Mouse (Mus musculus) R1 (cell line): ENCODE results near the gene Prkcz.

ENCODE experiments used
- DNase-seq: peaks from one replicate; pipeline ENCODE4 v3.0.0-alpha.2; 2018; ENCODE audit warnings: low read depth, low spot score

Gene Prkcz

GRCm38 (mm10) chr4:155220213-155221100 is 140.7 kb downstream of the Prkcz start:
- DNase-seq = no peak

GRCm38 (mm10) chr4:155219271-155220212 is 141.6 kb downstream of the Prkcz start:
- no peak for DNase-seq

- peak; percentile 47 for DNase-seq
Measured at GRCm38 (mm10) chr4:155218104-155218732, 142.9 kb downstream of the Prkcz start.

GRCm38 (mm10) chr4:155217241-155218103 is 143.7 kb downstream of the Prkcz start:
- no peak for DNase-seq

- no peak for DNase-seq
Measured at GRCm38 (mm10) chr4:155215773-155216630, 145.2 kb downstream of the Prkcz start.

GRCm38 (mm10) chr4:155215203-155215602 is 146.0 kb downstream of the Prkcz start:
- no peak for DNase-seq

- DNase-seq = no peak
Measured at GRCm38 (mm10) chr4:155214793-155215192, 146.4 kb downstream of the Prkcz start.

GRCm38 (mm10) chr4:155214188-155214587 is 147.0 kb downstream of the Prkcz start:
- no peak for DNase-seq

- DNase-seq = no peak
Measured at GRCm38 (mm10) chr4:155213752-155214054, 147.5 kb downstream of the Prkcz start.

- DNase-seq = no peak
Measured at GRCm38 (mm10) chr4:155213052-155213751, 148.0 kb downstream of the Prkcz start.
